Mouse (Mus musculus): ENCODE data around the gene Ncoa4. TPM values are rescaled to one million over a fixed set of nuclear protein-coding genes. Genes with fewer than 3 reads are reported as not detected.

The Ncoa4 gene
- total and polyA plus RNA-seq, 3 experiments, result 54.5 to 64.6 (median 57.9) TPM

GRCm38 (mm10) chr14:32167326-32167725, 7.7 kb downstream of the Ncoa4 start:
- Histone ChIP-seq H3K79me2 (ENCODE audit: control insufficient read depth, insufficient read depth, low read length, poor library complexity) (peaks cover 49% of the 10 kb centered on the region), H3K4me1 (ENCODE audit: control insufficient read depth in 1 of 2, insufficient read depth in 2 of 2, low read length in 2 of 2) (peaks cover 33 to 38% of the 10 kb centered on the region in 2 experiments), H3K36me3 (ENCODE audit: control insufficient read depth in 1 of 2, insufficient read depth in 2 of 2, low read length in 2 of 2) (peaks cover 3 to 64% of the 10 kb centered on the region in 2 experiments), H3K27ac (ENCODE audit: control insufficient read depth, low read depth, low read length) (peak overlapping the region; percentile 94), H3K27me3 (ENCODE audit: control insufficient read depth in 1 of 2, insufficient read depth in 2 of 2, low read length in 2 of 2) (no peaks in the 10 kb centered on the region), H3K9ac (ENCODE audit: control insufficient read depth, low read depth, low read length, poor library complexity, severe bottlenecking) (peak overlapping the region; percentile 59), H3K4me3 (ENCODE audit: control insufficient read depth in 1 of 2, insufficient read depth in 1 of 2, low read depth in 2 of 2, low read length in 2 of 2) (peak overlapping the region; percentile 42 to 52), H3K9me3 (replicated peaks; ENCODE audit: insufficient read depth, low read length) (no peaks in the 10 kb centered on the region)
- peak; percentile 79 for DNase-seq (ENCODE audit: low read depth, low spot score)
- no peak for TF ChIP-seq ELF1 (IDR thresholded peaks at IDR 0.05; ENCODE audit: low read depth, low read length)
- TF ChIP-seq TBP (IDR thresholded peaks at IDR 0.05; ENCODE audit: low read depth, low read length), result no peak
- TF ChIP-seq CTCF (IDR thresholded peaks at IDR 0.05 in 2 of 3, conservative IDR thresholded peaks at IDR 0.05 in 1 of 3; ENCODE audit: control insufficient read depth in 1 of 3, insufficient read depth in 1 of 3, low read depth in 2 of 3, low read length in 3 of 3, poor library complexity in 1 of 3, severe bottlenecking in 1 of 3), result no peak
- TF ChIP-seq NELFE (IDR thresholded peaks at IDR 0.05; ENCODE audit: low read depth, low read length), result no peak
- peak; percentile 80 for TF ChIP-seq MXI1 (IDR thresholded peaks at IDR 0.05; ENCODE audit: low read depth, low read length)
- TF ChIP-seq HCFC1 (IDR thresholded peaks at IDR 0.05; ENCODE audit: low read depth, low read length), result peak; percentile 46; the same call in 1 of the 2 replicates
- TF ChIP-seq MAZ (IDR thresholded peaks at IDR 0.05; ENCODE audit: low read depth, low read length), result 0 out of 2 replicates have a peak, but pooled peaks have one; percentile 33
- TF ChIP-seq BHLHE40 (IDR thresholded peaks at IDR 0.05; ENCODE audit: borderline replicate concordance, low read depth, low read length), result peak; percentile 87; the same call in 1 of the 2 replicates
- TF ChIP-seq USF1 (IDR thresholded peaks at IDR 0.05; ENCODE audit: low read depth, low read length), result peak; percentile 59; the same call in 1 of the 2 replicates
- TF ChIP-seq GATA1 (IDR thresholded peaks at IDR 0.05; ENCODE audit: low read depth, low read length), result peak; percentile 96
- peak; percentile 90 for TF ChIP-seq SIN3A (IDR thresholded peaks at IDR 0.05; ENCODE audit: low read length)
- peak; percentile 93 to 96 for TF ChIP-seq EP300 (IDR thresholded peaks at IDR 0.05; ENCODE audit: low read depth in 1 of 2, low read length in 2 of 2)
- TF ChIP-seq USF2 (IDR thresholded peaks at IDR 0.05; ENCODE audit: borderline replicate concordance in 1 of 2, insufficient read depth in 1 of 2, low read depth in 1 of 2, low read length in 2 of 2), result no peak
- peak; percentile 77 for TF ChIP-seq MYB (IDR thresholded peaks at IDR 0.05; ENCODE audit: low read depth, low read length)
- TF ChIP-seq TAL1 (IDR thresholded peaks at IDR 0.05; ENCODE audit: low read length), result peak; percentile 70
- TF ChIP-seq MYC (IDR thresholded peaks at IDR 0.05; ENCODE audit: low read depth, low read length), result peak; percentile 69; the same call in 1 of the 2 replicates
- peak; percentile 100 for TF ChIP-seq RCOR1 (IDR thresholded peaks at IDR 0.05; ENCODE audit: low read depth, low read length)
- 0 out of 2 replicates have a peak, but pooled peaks have one; percentile 16 for TF ChIP-seq ZNF384 (IDR thresholded peaks at IDR 0.05; ENCODE audit: low read depth, low read length)
- 0 out of 2 replicates have a peak, but pooled peaks have one; percentile 12 for TF ChIP-seq JUND (IDR thresholded peaks at IDR 0.05; ENCODE audit: low read depth, low read length)
- peak; percentile 94 for TF ChIP-seq ETS1 (IDR thresholded peaks at IDR 0.05; ENCODE audit: low read depth, low read length)
- TF ChIP-seq TCF12 (IDR thresholded peaks at IDR 0.05; ENCODE audit: low read depth, low read length), result peak; percentile 92
- TF ChIP-seq MAFK (IDR thresholded peaks at IDR 0.05; ENCODE audit: borderline replicate concordance, low read depth, low read length), result peak; percentile 67; the same call in 1 of the 2 replicates

All from MEL (cell line).